ENCODE assay signal across 9 mouse cellular contexts in the genomic region with DNA sequence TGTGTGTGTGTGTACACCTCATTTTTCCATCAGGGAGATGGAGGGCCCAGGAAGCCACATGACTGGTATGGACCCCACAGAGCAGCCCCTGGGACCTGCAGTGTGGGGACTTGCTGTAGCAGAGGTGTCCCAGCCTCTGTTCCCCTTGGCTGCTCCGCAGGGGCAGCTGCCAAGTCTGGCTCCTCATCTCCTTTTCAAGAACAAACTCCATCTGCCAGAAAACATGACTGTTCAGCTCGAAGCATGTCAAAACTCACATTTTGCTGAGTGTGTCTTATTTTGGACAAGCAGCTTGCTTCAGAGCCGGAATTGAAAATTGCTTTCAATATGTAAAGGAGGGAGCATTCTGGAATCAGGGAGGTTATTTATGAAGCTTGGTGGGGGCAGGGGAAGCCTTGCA.
DNase-seq lines count a peak whose midpoint lies in the region; ATAC-seq and TF ChIP-seq lines count a peak whose summit lies in the region.
"Had no signal": no experiment of that assay in that cellular context is flagged by ENCODE, and none has a peak within 500 bp of the region (broad histone marks: within the 10 kb centered on the region; RNA-seq: fewer than 3 reads in every experiment).

No protein-coding gene starts in this region.

- no peaks in the 10 kb centered on the region for H3K36me3 ChIP-seq in lung, embryonic 14.5 days (ENCODE audit: insufficient read depth)
- H3K36me3 ChIP-seq in liver, embryonic 12.5 days: no peaks in the 10 kb centered on the region
- no peaks in the 10 kb centered on the region for H3K36me3 ChIP-seq in intestine, postnatal 0 days (ENCODE audit: control insufficient read depth, insufficient read depth)
- H3K36me3 ChIP-seq: midbrain, embryonic 12.5 days had no signal

- H3K9me3 ChIP-seq in lung, embryonic 14.5 days (ENCODE audit: low read depth, low read length): no peaks in the 10 kb centered on the region
- no peaks in the 10 kb centered on the region for H3K9me3 ChIP-seq in liver, embryonic 12.5 days (replicated peaks)
- H3K9me3 ChIP-seq in intestine, postnatal 0 days (ENCODE audit: control insufficient read depth): no peaks in the 10 kb centered on the region
- H3K9me3 ChIP-seq: midbrain, embryonic 12.5 days had no signal

- no peaks in the 10 kb centered on the region for H3K4me1 ChIP-seq in lung, embryonic 14.5 days (ENCODE audit: insufficient read depth)
- no peaks in the 10 kb centered on the region for H3K4me1 ChIP-seq in lung, adult 2 months (ENCODE audit: control insufficient read depth, insufficient read depth, low read length)
- H3K4me1 ChIP-seq in liver, embryonic 12.5 days: 0 out of 2 replicates have a peak, but pooled peaks cover under 1% of the 10 kb centered on the region
- no peaks in the 10 kb centered on the region for H3K4me1 ChIP-seq in intestine, postnatal 0 days (replicated peaks; ENCODE audit: control insufficient read depth, insufficient read depth, low read length)

- DNase-seq in cerebellum, postnatal 14 days: peak; percentile 20 to 23
- DNase-seq in lung, embryonic 14.5 days: peak; percentile 80
- no peak for DNase-seq in lung, adult 2 months
- DNase-seq in layer of hippocampus, postnatal 36 days: peak; percentile 15 to 34
- DNase-seq in right cerebral cortex, postnatal 10 days (ENCODE audit: low spot score in 2 of 2): peak; percentile 63 to 73

- no peak overlapping the region for H3K4me3 ChIP-seq in lung, embryonic 14.5 days (ENCODE audit: low read depth, low read length)
- no peak overlapping the region for H3K4me3 ChIP-seq in lung, adult 2 months (replicated peaks; ENCODE audit: extremely low read depth, low read depth, low read length)
- no peak overlapping the region for H3K4me3 ChIP-seq in liver, embryonic 12.5 days
- no peak overlapping the region for H3K4me3 ChIP-seq in intestine, postnatal 0 days (ENCODE audit: low read depth, low read length)
- H3K4me3 ChIP-seq: midbrain, embryonic 12.5 days had no signal

- H3K27ac ChIP-seq in lung, embryonic 14.5 days (ENCODE audit: low read depth): no peak overlapping the region
- no peak overlapping the region for H3K27ac ChIP-seq in liver, embryonic 12.5 days
- H3K27ac ChIP-seq in intestine, postnatal 0 days (ENCODE audit: low read depth, low read length): no peak overlapping the region

- no peak overlapping the region for H3K4me2 ChIP-seq in lung, embryonic 14.5 days
- no peak overlapping the region for H3K4me2 ChIP-seq in liver, embryonic 12.5 days
- H3K4me2 ChIP-seq in intestine, postnatal 0 days (replicated peaks; ENCODE audit: low read depth): no peak overlapping the region
- H3K4me2 ChIP-seq: midbrain, embryonic 12.5 days had no signal

- no peak overlapping the region for H3K9ac ChIP-seq in lung, embryonic 14.5 days
- H3K9ac ChIP-seq in liver, embryonic 12.5 days: no peak overlapping the region
- H3K9ac ChIP-seq in intestine, postnatal 0 days (ENCODE audit: low read depth, low read length): no peak overlapping the region
- H3K9ac ChIP-seq: midbrain, embryonic 12.5 days had no signal

- no peaks in the 10 kb centered on the region for H3K27me3 ChIP-seq in lung, embryonic 14.5 days (ENCODE audit: insufficient read depth, low read length)
- H3K27me3 ChIP-seq in liver, embryonic 12.5 days (replicated peaks): no peaks in the 10 kb centered on the region
- H3K27me3 ChIP-seq in intestine, postnatal 0 days (replicated peaks; ENCODE audit: control insufficient read depth, insufficient read depth, low read length): no peaks in the 10 kb centered on the region
- H3K27me3 ChIP-seq: midbrain, embryonic 12.5 days had no signal

- ATAC-seq in cerebellum, adult (ENCODE audit: insufficient number of reproducible peaks, low FRiP score, low TSS enrichment): no peak
- peak; percentile 87; the same call in 1 of the 2 replicates for ATAC-seq in lung, embryonic 14.5 days (ENCODE audit: insufficient read depth)
- ATAC-seq in liver, embryonic 12.5 days: no peak
- no peak for ATAC-seq in intestine, postnatal 0 days

- TF ChIP-seq CTCF in lung, embryonic 14.5 days (IDR thresholded peaks at IDR 0.05; ENCODE audit: low read depth): no peak
- no peak for TF ChIP-seq CTCF in lung, adult 2 months (IDR thresholded peaks at IDR 0.05; ENCODE audit: insufficient read depth, low read length)
- no peak for TF ChIP-seq CTCF in intestine, postnatal 0 days (IDR thresholded peaks at IDR 0.05; ENCODE audit: low read depth)

- no peak for TF ChIP-seq POLR2A in lung, adult 2 months (IDR thresholded peaks at IDR 0.05; ENCODE audit: borderline replicate concordance, extremely low read depth, low read depth, low read length)

- WGBS in lung, embryonic 14.5 days: 36% methylated on average over 3 of the region's 3 CpGs
- WGBS in lung, adult 2 months: 73% methylated on average over 3 of the region's 3 CpGs
- 72% methylated on average over 3 of the region's 3 CpGs for WGBS in liver, embryonic 12.5 days (ENCODE audit: insufficient replicate concordance)
- 74% methylated on average over 3 of the region's 3 CpGs for WGBS in intestine, postnatal 0 days
